Mouse (Mus musculus): ENCODE data around the gene Mars. TPM values are rescaled to one million over a fixed set of nuclear protein-coding genes. Genes with fewer than 3 reads are reported as not detected.

The Mars gene
- polyA plus RNA-seq, 1 experiment from 2014 or later = 128 TPM

DNA sequence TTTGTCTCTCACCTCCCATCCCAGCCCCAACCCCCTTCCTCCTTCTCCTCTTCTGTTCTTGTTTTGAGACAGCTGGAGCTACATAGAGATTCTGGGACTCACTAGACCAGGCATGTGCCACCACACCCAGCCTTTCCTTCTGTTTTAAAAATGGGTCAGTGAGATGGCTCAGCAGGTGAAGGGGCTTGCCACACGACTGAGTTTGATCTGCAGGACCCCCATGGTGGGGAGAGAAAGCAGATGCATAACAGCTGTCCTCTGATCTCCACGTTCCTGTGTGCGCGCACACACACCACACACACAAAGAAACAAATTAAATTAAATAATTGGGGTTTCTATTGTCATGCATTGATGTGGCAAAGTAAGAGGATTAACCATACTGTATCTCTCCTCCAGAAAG lies 46.6 kb downstream of the Mars start:
- no peak for ATAC-seq (ENCODE audit: insufficient number of reproducible peaks, insufficient read depth, low FRiP score, low TSS enrichment, low read depth)
- H3K4me1 ChIP-seq = peaks cover 34% of the 10 kb centered on the region
- 66% methylated on average over 4 of the region's 4 CpGs for WGBS

GRCm38 (mm10) chr10:127264336-127264735 lies 47.2 kb downstream of the Mars start:
- Histone ChIP-seq H3K9ac (no peak overlapping the region), H3K4me1 (peaks cover 34% of the 10 kb centered on the region), H3K9me3 (no peaks in the 10 kb centered on the region), H3K27ac (no peak overlapping the region), H3K4me2 (no peak overlapping the region), H3K27me3 (peaks cover 34% of the 10 kb centered on the region), H3K36me3 (peaks cover 14% of the 10 kb centered on the region), H3K4me3 (no peak overlapping the region)
- no peak for ATAC-seq (ENCODE audit: insufficient number of reproducible peaks, insufficient read depth, low FRiP score, low TSS enrichment, low read depth)
- 72% methylated on average over 8 of the region's 8 CpGs for WGBS

More for the DNA sequence above, 46.6 kb downstream of the Mars start:
- Histone ChIP-seq H3K27me3 (peaks cover 34% of the 10 kb centered on the region), H3K9me3 (no peaks in the 10 kb centered on the region), H3K9ac (no peak overlapping the region), H3K4me2 (no peak overlapping the region), H3K36me3 (peaks cover 17% of the 10 kb centered on the region), H3K4me3 (no peak overlapping the region), H3K27ac (no peak overlapping the region)

DNA sequence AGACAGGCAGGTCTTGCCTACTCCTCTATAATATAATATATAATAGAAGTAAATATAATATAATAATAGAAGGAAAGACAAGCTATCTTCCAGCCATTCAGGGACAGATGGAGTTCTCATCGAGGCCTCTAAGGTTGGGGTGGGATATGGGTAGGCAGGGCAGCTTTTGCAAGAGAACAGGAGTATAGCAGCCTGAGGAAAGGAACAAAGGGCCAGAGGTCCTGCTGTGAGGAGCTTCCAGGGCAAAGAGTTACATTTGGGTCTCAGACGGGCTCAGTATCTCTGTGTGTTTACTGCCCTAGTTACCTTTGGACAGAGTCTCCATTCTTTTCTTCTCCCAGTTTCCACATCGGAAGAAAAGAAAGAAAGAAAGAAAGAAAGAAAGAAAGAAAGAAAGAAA lies 48.0 kb downstream of the Mars start:
- no peaks in the 10 kb centered on the region for H3K9me3 ChIP-seq
- peaks cover 29% of the 10 kb centered on the region for H3K4me1 ChIP-seq
- peaks cover 34% of the 10 kb centered on the region for H3K27me3 ChIP-seq
- no peak overlapping the region; the same call in 1 of the 2 replicates for H3K4me2 ChIP-seq
- ATAC-seq (ENCODE audit: insufficient number of reproducible peaks, insufficient read depth, low FRiP score, low TSS enrichment, low read depth) = no peak
- H3K36me3 ChIP-seq = peaks cover 9% of the 10 kb centered on the region
- no peak overlapping the region for H3K9ac ChIP-seq
- H3K27ac ChIP-seq = no peak overlapping the region
- no peak overlapping the region; the same call in 1 of the 2 replicates for H3K4me3 ChIP-seq
- WGBS = 37% methylated on average over 3 of the region's 3 CpGs

DNA sequence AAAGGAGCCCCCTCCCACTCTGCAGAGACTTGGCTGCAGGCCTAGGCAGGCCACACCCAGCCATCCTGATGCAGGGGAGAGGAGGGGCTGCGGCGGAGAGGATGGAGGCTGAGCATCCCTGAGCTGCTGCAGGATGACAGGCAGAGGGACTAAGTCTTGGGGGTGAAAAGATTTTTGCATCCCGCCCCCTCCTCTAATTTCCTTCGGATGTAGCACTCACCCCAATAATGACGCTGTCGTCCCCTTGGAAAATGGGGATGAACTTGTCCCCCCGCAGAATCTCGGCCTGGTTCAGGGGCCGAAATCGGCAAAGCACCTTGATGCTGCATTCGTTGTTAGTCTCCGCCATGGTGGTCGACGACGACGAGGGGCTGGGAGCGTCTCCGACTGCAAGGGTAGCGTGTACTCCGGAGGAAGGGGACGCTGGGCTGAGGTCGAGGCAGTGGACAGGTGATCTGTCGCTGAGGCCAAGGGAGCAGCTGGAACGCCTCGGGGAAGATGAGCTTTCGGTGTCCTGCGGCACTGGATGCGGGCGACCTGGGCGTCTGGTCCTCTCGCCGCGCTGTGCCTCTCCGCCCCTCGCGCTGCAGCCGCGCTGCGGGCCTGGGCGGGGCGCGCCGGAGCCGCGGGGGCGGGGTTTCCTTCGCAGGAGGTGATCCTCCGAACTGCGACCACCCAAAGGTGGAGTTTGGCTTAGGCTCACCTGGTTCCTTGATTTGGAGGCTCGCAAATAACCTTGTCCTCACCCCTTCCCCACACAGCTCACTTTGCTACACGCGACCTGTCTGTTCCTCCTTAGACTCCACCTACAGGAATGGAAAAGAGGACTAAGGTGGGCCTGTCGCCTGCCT lies 48.8 kb downstream of the Mars start, which contains the start of gene Kif5a:
Gene Kif5a, minus strand, starts transcription at position 801 of the 851 bp plus-strand sequence.
- Histone ChIP-seq H3K9me3 (no peaks in the 10 kb centered on the region), H3K4me2 (peak within 1 kb of the TSS; percentile 91), H3K4me1 (peaks cover 20% of the 10 kb centered on the region), H3K27ac (no peak within 1 kb of the TSS), H3K27me3 (peaks cover 34% of the 10 kb centered on the region), H3K4me3 (peak within 1 kb of the TSS; percentile 54), H3K36me3 (0 out of 2 replicates have a peak, but pooled peaks cover under 1% of the 10 kb centered on the region), H3K9ac (peak within 1 kb of the TSS; percentile 70)
- no peak for ATAC-seq (ENCODE audit: insufficient number of reproducible peaks, insufficient read depth, low FRiP score, low TSS enrichment, low read depth)
- WGBS = under 1% methylated on average over 53 of the region's 53 CpGs

DNA sequence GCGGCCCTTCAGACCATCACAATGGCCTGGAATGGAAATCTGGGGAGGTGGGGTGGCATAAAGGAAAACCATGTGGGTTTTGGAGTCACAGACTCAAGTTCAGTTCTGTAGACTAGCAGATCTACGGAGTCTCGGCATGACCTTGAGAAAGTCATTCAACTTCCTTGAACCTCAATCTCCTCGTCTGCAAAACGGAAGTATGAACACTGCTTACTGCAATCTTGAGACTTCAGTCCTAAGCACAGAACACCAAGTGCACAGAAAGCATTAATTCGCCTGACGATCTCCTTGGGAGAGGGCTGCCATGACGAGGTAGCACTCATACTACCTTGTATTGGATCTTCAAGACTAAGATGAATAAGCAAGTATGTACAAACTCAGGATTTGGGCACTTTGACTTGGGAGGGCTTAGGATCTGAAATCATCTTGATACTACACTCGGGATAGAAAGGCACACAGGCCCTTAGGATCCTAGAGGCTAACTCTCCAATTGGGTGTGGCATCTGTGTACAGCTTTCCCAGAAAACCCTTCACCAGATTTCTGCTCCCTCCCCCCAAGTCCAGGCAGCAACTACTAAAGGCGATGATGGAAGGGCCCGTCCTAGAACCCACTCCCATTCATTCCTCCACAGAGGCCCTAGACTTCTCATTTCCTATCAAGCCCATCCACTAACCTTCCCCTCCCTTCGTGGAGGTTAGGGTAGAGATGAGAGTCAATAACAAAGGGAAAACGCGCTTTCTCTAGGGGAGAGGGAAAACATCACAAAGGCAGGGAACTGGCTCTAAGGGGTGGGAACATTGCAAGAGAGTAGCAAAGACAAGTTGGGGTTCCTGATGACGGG lies 49.7 kb downstream of the Mars start:
- H3K36me3 ChIP-seq = no peaks in the 10 kb centered on the region
- H3K9me3 ChIP-seq = no peaks in the 10 kb centered on the region
- ATAC-seq (ENCODE audit: insufficient number of reproducible peaks, insufficient read depth, low FRiP score, low TSS enrichment, low read depth) = no peak
- H3K27ac ChIP-seq = no peak overlapping the region
- H3K27me3 ChIP-seq = peaks cover 34% of the 10 kb centered on the region
- WGBS = 65% methylated on average over 15 of the region's 15 CpGs
- peak overlapping the region; percentile 70 for H3K9ac ChIP-seq
- peak overlapping the region; percentile 54 for H3K4me3 ChIP-seq
- peaks cover 14% of the 10 kb centered on the region for H3K4me1 ChIP-seq
- H3K4me2 ChIP-seq = peak overlapping the region; percentile 91

DNA sequence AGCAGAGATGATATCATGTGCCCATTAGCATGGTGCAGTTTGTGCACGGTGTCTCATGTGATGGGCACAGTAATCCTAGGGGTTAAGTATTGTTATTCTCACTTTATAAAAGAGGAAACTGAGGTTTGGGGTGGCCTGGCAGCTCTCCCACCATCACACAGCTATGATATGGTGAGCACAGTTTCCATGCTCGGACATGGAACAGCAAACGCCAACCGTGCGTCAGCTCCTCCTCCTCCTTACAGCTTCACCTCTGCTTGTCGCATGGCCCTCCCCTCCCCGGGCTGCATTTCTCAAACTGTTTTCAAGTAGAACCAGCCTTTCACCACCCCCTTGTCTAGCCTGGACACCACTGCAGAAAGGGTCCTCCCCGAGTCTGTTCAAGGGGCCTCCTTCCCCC lies 53.1 kb downstream of the Mars start:
- Histone ChIP-seq H3K27me3 (peaks cover 22% of the 10 kb centered on the region), H3K27ac (no peak overlapping the region), H3K4me3 (no peak overlapping the region), H3K4me1 (peaks cover 12% of the 10 kb centered on the region), H3K36me3 (no peaks in the 10 kb centered on the region), H3K4me2 (no peak overlapping the region), H3K9me3 (no peaks in the 10 kb centered on the region), H3K9ac (no peak overlapping the region)
- ATAC-seq (ENCODE audit: insufficient number of reproducible peaks, insufficient read depth, low FRiP score, low TSS enrichment, low read depth) = no peak
- whole genome bisulfite sequencing = 73% methylated on average over 8 of the region's 8 CpGs

GRCm38 (mm10) chr10:127257790-127258189 lies 53.8 kb downstream of the Mars start:
- WGBS = 79% methylated on average over 6 of the region's 6 CpGs
- Histone ChIP-seq H3K4me1 (peaks cover 9% of the 10 kb centered on the region), H3K4me3 (no peak overlapping the region), H3K4me2 (no peak overlapping the region), H3K9me3 (no peaks in the 10 kb centered on the region), H3K27me3 (peaks cover 16% of the 10 kb centered on the region; the same call in 1 of the 2 replicates), H3K9ac (no peak overlapping the region), H3K36me3 (no peaks in the 10 kb centered on the region), H3K27ac (no peak overlapping the region)
- no peak for ATAC-seq (ENCODE audit: insufficient number of reproducible peaks, insufficient read depth, low FRiP score, low TSS enrichment, low read depth)

DNA sequence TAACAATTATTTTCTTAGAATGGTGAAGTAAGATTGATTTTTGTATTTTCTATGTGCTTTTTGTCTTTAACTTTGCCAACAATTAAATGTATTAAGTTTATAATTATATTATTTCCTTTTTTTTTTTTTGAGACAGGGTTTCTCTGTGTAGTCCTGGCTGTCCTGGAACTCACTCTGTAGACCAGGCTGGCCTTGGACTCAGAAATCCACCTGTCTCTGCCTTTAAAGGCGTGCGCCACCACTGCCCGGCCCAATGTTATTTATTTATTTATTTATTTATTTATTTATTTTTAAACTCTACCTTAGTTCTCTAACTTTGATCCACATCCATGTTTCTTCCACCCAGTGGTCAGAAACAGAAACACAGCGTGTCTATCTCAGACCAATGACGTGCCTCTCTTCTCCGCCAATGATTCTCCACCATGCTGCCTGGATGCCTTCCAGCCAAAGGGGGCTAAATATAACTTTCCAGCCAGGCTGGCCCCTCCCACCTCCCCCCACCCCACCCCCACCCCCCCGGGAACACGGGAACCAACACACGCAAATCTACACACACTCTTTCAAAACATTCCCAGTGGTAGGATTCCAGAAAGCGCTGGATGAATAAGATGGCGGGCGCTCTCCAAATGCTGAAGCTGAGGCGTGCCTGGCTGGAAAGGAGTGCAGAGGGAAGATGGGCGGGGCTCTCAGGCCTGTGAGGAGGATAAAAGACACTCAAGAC lies 55.8 kb downstream of the Mars start:
- no peak overlapping the region for H3K4me2 ChIP-seq
- no peaks in the 10 kb centered on the region for H3K9me3 ChIP-seq
- WGBS = 18% methylated on average over 14 of the region's 14 CpGs
- H3K9ac ChIP-seq = no peak overlapping the region
- H3K36me3 ChIP-seq = no peaks in the 10 kb centered on the region
- no peak overlapping the region for H3K27ac ChIP-seq
- no peak overlapping the region for H3K4me3 ChIP-seq
- ATAC-seq (ENCODE audit: insufficient number of reproducible peaks, insufficient read depth, low FRiP score, low TSS enrichment, low read depth) = peak; percentile 59; the same call in 1 of the 2 replicates
- no peaks in the 10 kb centered on the region for H3K4me1 ChIP-seq
- H3K27me3 ChIP-seq = no peaks in the 10 kb centered on the region

GRCm38 (mm10) chr10:127250810-127251209 lies 60.8 kb downstream of the Mars start:
- no peak for ATAC-seq (ENCODE audit: insufficient number of reproducible peaks, insufficient read depth, low FRiP score, low TSS enrichment, low read depth)
- Histone ChIP-seq H3K27ac (no peak overlapping the region), H3K4me3 (no peak overlapping the region), H3K4me2 (no peak overlapping the region), H3K4me1 (no peaks in the 10 kb centered on the region), H3K36me3 (peaks cover 6% of the 10 kb centered on the region; the same call in 1 of the 2 replicates), H3K27me3 (no peaks in the 10 kb centered on the region), H3K9ac (no peak overlapping the region), H3K9me3 (no peaks in the 10 kb centered on the region)
- WGBS = 77% methylated on average over 5 of the region's 5 CpGs
